Mouse (Mus musculus): ENCODE data around the gene Gm10382. TPM values are rescaled to one million over a fixed set of nuclear protein-coding genes. Genes with fewer than 3 reads are reported as not detected.

The Gm10382 gene
- total RNA-seq (2021): under 1 TPM in 1 of 2 experiments, not detected in 1; 0.24 TPM
- long read RNA-seq, experiment 1: 0 reads
- long read RNA-seq, experiment 2: 0 reads

GRCm38 (mm10) chr5:125389131-125389578 lies at the start of gene Gm10382:
Gene Gm10382 (plus strand): TSS chr5:125389322.
- intact Hi-C loops (cut with DNase I): loop anchor here (2.0 kb wide), 1 partner anchor 16 kb away; no protein-coding TSS in a partner anchor
- peak; percentile 89 to 93 for DNase-seq

GRCm38 (mm10) chr5:125339851-125340531 lies 49.1 kb upstream of the Gm10382 start:
- peak in 1 of 2 experiments; percentile 42 for DNase-seq
- intact Hi-C loops (cut with DNase I): loop anchor here (2.0 kb wide), 1 partner anchor 21 kb away; no protein-coding TSS in a partner anchor

DNA sequence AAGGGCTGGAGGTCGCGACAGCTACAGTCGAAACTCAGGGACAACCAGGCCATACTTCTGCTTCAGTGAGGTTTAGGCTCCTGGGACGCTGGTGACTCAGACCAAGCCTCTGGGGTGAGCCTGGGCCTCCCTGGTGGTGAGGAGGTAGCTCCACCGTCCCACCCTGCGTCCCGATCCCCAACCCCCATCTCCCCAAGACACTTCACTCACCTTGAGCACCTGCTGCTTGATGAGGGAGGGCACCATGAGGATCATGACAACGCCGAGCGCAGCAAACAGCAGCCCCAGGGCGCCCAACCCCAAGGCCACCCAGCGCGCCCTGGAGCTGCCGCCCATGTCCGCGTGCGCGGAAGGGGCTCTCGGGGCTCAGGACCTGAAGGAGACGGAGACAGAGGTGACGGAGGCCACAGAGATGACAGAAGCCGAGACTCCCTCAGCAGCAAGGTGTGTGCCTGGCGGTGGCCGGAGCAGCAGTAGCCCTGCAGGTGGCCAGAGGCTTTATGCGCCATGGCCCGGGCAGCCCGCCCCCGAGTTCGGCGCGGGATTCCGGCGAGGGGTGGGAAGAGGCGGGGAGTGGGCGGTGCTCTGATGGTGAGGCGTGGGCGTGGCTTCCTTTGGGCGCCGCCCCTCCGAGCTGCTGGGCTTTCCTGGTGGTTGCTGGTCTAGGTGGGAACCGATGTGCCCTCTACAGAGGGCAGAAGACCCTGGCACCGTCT lies 48.4 kb upstream of the Gm10382 start, which contains the start of gene Scarb1:
Gene Scarb1 (minus strand): TSS at position 548 of the 716 bp plus-strand sequence.
- intact Hi-C loops (cut with DNase I): no loop called here
- peak; percentile 92 to 95 for DNase-seq

GRCm38 (mm10) chr5:125341459-125342090 lies 47.5 kb upstream of the Gm10382 start:
- intact Hi-C loops (cut with DNase I): no loop called here
- DNase-seq: no peak

DNA sequence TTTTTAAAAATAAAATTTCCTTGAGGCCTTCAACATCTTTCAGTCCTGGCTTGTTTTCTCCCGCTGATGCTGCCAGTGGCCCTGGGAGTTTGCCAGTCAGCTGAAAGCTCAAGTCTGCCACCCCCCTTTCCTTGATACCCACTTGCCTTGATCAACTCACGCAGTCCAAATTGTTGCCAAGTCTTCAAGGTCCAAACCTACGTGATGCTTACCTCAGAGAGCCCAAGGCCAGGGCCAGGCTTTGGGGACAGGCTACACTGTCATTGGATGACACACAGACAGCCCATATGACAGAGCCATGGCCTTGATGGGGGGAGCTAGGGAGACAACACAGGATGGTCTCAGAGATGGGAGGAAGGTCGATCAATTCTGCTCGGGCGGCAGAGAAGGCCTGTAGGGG lies 44.8 kb upstream of the Gm10382 start:
- DNase-seq: no peak
- intact Hi-C loops (cut with DNase I): no loop called here

DNA sequence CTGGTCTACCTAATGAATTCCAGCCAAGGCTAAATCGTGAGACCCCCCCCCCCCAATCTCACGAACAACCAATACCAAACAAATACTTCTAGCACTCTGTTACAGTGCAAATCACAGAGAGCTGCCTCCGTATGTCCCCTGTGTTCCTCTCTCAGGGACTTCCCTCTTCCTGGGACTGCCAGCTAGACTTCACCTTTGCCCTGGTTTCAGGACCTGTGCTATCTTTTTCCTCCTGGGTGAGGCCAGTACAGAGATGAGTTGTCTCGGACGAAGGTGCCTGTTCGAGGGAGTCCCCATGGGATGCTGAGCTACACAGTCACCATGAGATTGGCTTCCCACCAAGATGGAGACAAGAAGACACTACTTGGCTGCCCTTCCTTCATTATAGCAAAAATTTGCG lies 41.1 kb upstream of the Gm10382 start:
- intact Hi-C loops (cut with DNase I): loop anchor here (5.0 kb wide), 1 partner anchor 71 kb away; no protein-coding TSS in a partner anchor
- DNase-seq: no peak

- intact Hi-C loops (cut with DNase I): loop anchor here (5.0 kb wide), 1 partner anchor 71 kb away; no protein-coding TSS in a partner anchor
- DNase-seq: peak; percentile 61 to 78
Observed at GRCm38 (mm10) chr5:125348487-125348886, 40.6 kb upstream of the Gm10382 start.

DNA sequence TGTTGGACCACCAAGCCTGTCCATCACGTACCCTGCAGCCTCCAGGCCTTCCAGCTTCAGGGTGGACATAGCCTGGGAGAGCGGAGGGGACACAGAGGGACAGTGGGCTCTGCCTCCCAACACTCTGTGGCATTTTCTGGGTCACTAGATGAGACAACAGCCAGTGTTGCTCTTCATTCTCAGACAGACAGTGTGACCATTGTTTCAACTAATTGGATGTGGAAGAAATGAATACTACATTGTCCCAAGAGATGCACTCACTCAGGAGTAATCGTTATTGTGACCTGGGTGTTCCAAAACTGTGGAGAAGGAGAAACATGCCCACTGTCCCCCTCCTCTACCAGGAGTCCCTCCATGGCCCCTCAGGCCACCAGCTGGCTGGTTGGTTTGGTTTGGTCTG lies 39.7 kb upstream of the Gm10382 start:
- intact Hi-C loops (cut with DNase I): loop anchor here (5.0 kb wide), 1 partner anchor 72 kb away; no protein-coding TSS in a partner anchor
- no peak for DNase-seq

GRCm38 (mm10) chr5:125351057-125351456 lies 38.1 kb upstream of the Gm10382 start:
- intact Hi-C loops (cut with DNase I): no loop called here
- DNase-seq: no peak

GRCm38 (mm10) chr5:125351939-125352338 lies 37.2 kb upstream of the Gm10382 start:
- no peak for DNase-seq
- intact Hi-C loops (cut with DNase I): no loop called here

- DNase-seq: no peak
- intact Hi-C loops (cut with DNase I): no loop called here
Observed at GRCm38 (mm10) chr5:125352781-125353294, 36.3 kb upstream of the Gm10382 start.

- intact Hi-C loops (cut with DNase I): no loop called here
Observed at GRCm38 (mm10) chr5:125354885-125355492, 34.1 kb upstream of the Gm10382 start.

DNA sequence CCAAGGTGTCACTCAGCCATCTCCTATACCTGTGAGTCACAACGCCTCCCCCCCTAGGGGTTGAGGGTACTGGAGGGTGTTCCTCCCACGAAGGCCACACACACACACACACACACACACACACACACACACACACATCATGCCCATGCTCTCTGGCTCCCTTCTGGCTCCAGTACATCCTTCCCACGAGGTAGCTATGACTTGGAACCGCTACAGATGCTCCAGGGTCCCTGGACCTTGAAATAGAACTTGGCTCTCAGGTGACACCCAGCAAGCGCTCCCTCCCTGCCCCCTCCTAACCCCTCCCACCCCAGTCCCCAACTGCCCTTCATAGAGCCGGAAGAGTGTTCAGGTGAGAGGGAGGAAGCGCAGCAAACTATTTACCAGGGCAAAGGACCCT lies 33.5 kb upstream of the Gm10382 start:
- DNase-seq: no peak
- intact Hi-C loops (cut with DNase I): no loop called here

More at GRCm38 (mm10) chr5:125354885-125355492, 34.1 kb upstream of the Gm10382 start:
- no peak for DNase-seq

- intact Hi-C loops (cut with DNase I): no loop called here
- DNase-seq: no peak
Observed at GRCm38 (mm10) chr5:125357543-125358269, 31.4 kb upstream of the Gm10382 start.

DNA sequence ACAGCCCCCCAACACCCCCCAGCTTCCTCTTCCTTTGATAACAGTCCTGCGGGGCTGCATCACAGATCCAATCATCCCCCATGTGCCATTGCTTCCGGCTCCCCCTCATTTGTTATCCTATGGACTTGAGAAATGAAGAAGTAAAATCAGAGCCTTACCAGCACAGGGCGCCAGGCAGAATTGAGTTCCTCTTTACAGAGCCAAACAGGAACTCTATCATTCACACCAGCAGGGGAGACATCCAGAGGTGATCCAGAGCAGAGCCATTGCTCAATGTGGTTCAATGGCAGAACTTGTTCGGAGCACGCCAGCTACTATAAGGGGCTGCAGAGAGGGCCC lies 30.9 kb upstream of the Gm10382 start:
- intact Hi-C loops (cut with DNase I): no loop called here

DNA sequence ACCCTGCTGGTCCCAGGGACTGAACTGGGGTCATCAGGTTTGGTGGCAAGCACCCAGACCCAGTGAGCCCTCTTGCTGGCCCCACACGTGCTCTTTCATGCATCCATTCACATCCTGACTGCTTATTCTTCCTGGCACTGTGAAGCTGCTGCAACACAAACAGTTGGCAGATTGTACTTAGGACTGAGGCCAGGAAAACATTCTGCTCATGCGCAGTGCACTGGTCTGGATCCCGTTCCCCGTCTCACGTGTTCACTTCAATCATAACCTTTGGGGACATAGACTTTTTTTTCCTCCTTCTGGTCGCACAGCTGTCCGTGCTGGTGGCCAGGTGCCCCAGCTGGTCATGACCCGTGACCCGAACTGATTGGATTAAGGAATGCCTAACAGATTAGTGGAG lies 28.6 kb upstream of the Gm10382 start:
- intact Hi-C loops (cut with DNase I): no loop called here
- DNase-seq: peak in 1 of 2 experiments; percentile 49

More for the DNA sequence above, 30.9 kb upstream of the Gm10382 start:
- DNase-seq: no peak

DNA sequence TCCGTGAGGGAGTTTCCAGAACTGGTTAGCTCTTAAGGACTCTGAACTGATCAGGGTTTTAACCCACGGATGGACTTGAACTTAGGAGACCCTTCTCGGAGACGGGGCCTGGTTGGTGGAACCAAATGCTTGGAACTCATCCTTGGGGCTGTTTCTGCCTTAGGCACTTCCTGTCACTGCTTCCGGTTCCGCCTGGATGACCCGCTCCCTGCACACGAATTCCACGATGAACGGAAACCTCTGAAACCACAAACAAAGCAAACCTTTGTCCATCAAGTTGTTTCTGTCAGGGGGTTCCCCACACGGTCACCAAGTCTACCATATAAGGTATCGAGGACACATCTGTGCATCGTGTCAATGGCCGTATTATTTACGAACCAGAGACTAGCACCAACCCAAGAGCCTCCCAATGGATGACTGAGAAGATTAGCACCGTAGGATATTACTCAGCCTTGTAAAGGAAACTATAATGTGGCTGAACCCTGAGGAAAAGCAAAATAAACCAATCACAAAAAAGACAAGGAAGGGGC lies 28.1 kb upstream of the Gm10382 start:
- no peak for DNase-seq
- intact Hi-C loops (cut with DNase I): no loop called here

GRCm38 (mm10) chr5:125363894-125364293 lies 25.2 kb upstream of the Gm10382 start:
- peak; percentile 70 to 72 for DNase-seq
- intact Hi-C loops (cut with DNase I): no loop called here

GRCm38 (mm10) chr5:125364851-125365429 lies 24.2 kb upstream of the Gm10382 start:
- intact Hi-C loops (cut with DNase I): loop anchor here (5.0 kb wide), 1 partner anchor 463 kb away; no protein-coding TSS in a partner anchor
- DNase-seq: no peak

Measured in heart, postnatal 14 days (tissue).